Mouse (Mus musculus) hindbrain, embryonic 11.5 days (tissue): ENCODE measurements around the gene Cxcr3. TPM values are rescaled to one million over a fixed set of nuclear protein-coding genes. Genes with fewer than 3 reads are reported as not detected.

ENCODE experiments used
- ATAC-seq: fragments of 200-750 bp; cut with Nextera tagmentation; 2 replicates; pipeline ENCODE4 v1.8.0; 2017; ENCODE audit warnings: mild to moderate bottlenecking, moderate TSS enrichment, moderate library complexity; ENCODE audit not compliant: low FRiP score
- DNase-seq: peaks from one replicate; pipeline ENCODE4 v3.0.0-alpha.2; 2015; ENCODE audit warnings: low spot score
- H3K27ac ChIP-seq: fragments of 300-500 bp; sonication (generic); 2 replicates; pipeline ENCODE4 v1.5.1; 2014; ENCODE audit warnings: mild to moderate bottlenecking, low read depth, low read length
- H3K27me3 ChIP-seq: fragments of 300-500 bp; sonication (generic); 2 replicates; pipeline ENCODE4 v1.6.1; 2014; ENCODE audit warnings: mild to moderate bottlenecking, low read length, moderate library complexity, mixed read lengths; ENCODE audit not compliant: control insufficient read depth, insufficient read depth
- H3K36me3 ChIP-seq: fragments of 300-500 bp; sonication (generic); 2 replicates; pipeline ENCODE4 v1.6.1; 2014; ENCODE audit warnings: mild to moderate bottlenecking, low read length, moderate library complexity, mixed read lengths; ENCODE audit not compliant: control insufficient read depth, insufficient read depth
- H3K4me1 ChIP-seq: fragments of 300-500 bp; sonication (generic); replicated peaks from 2 replicates; pipeline ENCODE4 v1.6.1; 2014; ENCODE audit warnings: low read length, mixed read lengths; ENCODE audit not compliant: control insufficient read depth, insufficient read depth
- H3K4me2 ChIP-seq: fragments of 300-500 bp; sonication (generic); replicated peaks from 2 replicates; pipeline ENCODE4 v1.6.1; 2014; ENCODE audit warnings: mild to moderate bottlenecking, low read depth, low read length
- H3K4me3 ChIP-seq: fragments of 300-500 bp; sonication (generic); 2 replicates; pipeline ENCODE4 v1.5.1; 2014; ENCODE audit warnings: low read depth, low read length
- H3K9ac ChIP-seq: fragments of 300-500 bp; sonication (generic); 2 replicates; pipeline ENCODE4 v1.6.1; 2014; ENCODE audit warnings: low read depth, low read length
- H3K9me3 ChIP-seq: fragments of 300-500 bp; sonication (generic); 2 replicates; pipeline ENCODE4 v1.6.1; 2016; ENCODE audit warnings: low read length; ENCODE audit not compliant: control insufficient read depth
- WGBS: fragments of 180-500 bp; shearing (Covaris S2); extraction: QIAGEN DNeasy Blood & Tissue Kit; methylation state at CpG from one replicate; pipeline ENCODE4 v1.1.7; 2014; 5-methylcytosine and 5-hydroxymethylcytosine counted together
- polyA plus RNA-seq: library from polyadenylated mRNA; unstranded; fragments of >200 nt; fragmentation: Nextera tagmentation; extraction: Ambion mirVana; gene quantifications from 2 replicates; pipeline ENCODE4 v1.2.1, GENCODE M21; 2014

Cxcr3 gene
- polyA plus RNA-seq, 1 experiment from 2014 or later = 0.28 TPM

DNA sequence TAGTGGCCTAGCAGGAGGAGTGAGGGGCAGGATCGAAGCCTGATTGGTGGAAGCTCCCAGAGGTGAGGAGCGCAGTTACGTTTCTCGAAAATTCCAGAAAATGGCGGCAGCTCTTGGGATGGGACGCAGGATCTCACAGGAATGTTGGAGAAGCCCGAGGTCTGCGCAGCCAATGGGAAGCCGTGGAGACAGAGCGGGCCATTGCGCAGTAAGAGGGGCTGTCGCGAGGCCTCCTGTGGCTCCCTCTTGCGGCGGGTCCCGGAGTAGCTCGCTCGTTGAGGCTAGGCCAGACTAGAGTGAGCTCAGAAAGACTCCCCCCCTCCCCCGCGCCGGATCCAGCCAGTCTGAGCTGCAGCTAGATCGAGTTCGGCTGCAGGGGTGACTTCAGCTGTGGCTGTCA is 35.8 kb downstream of the Cxcr3 start:
- WGBS = 56% methylated on average over 23 of the region's 23 CpGs
- DNase-seq = no peak
- H3K36me3 ChIP-seq = no peaks in the 10 kb centered on the region

GRCm38 (mm10) chrX:101697537-101697936 is 36.5 kb downstream of the Cxcr3 start:
- ATAC-seq (no peak), DNase-seq (no peak)
- Histone ChIP-seq H3K9me3 (peaks cover 2% of the 10 kb centered on the region; the same call in 1 of the 2 replicates), H3K27me3 (no peaks in the 10 kb centered on the region), H3K4me2 (no peak overlapping the region), H3K9ac (no peak overlapping the region), H3K27ac (no peak overlapping the region), H3K4me1 (no peaks in the 10 kb centered on the region), H3K36me3 (no peaks in the 10 kb centered on the region), H3K4me3 (no peak overlapping the region)
- 73% methylated on average over 32 of the region's 54 CpGs for WGBS

More for the DNA sequence above, 35.8 kb downstream of the Cxcr3 start:
- no peak for ATAC-seq
- Histone ChIP-seq H3K9ac (no peak overlapping the region), H3K9me3 (peaks cover 2% of the 10 kb centered on the region; the same call in 1 of the 2 replicates), H3K27me3 (no peaks in the 10 kb centered on the region), H3K4me1 (no peaks in the 10 kb centered on the region), H3K4me3 (no peak overlapping the region), H3K27ac (no peak overlapping the region), H3K4me2 (no peak overlapping the region)

DNA sequence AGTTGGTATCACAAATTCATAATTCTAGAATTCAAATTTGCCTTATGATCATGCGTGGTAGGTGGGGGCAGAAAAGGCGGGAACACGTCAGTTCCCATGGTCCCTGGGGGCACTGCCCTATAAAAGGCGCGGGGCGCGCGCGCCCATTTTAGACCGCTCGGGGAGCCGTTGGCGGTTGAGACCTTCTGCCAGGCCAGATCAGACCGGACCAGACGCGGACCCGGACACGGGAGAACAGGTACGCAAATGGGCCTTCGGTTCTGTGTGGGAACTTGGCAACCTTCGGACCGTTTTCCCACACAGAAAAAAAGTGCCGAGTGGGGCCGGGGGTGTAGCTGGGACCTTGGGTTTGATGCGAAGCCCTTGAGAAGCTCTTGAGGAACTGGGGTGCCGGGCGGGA is 38.4 kb downstream of the Cxcr3 start:
- WGBS = 92% methylated on average over 27 of the region's 27 CpGs
- peaks cover 2% of the 10 kb centered on the region; the same call in 1 of the 2 replicates for H3K9me3 ChIP-seq
- H3K4me1 ChIP-seq = no peaks in the 10 kb centered on the region
- no peaks in the 10 kb centered on the region for H3K27me3 ChIP-seq
- no peak overlapping the region for H3K4me2 ChIP-seq
- no peaks in the 10 kb centered on the region for H3K36me3 ChIP-seq
- H3K9ac ChIP-seq = no peak overlapping the region
- H3K27ac ChIP-seq = no peak overlapping the region
- no peak overlapping the region for H3K4me3 ChIP-seq
- no peak for ATAC-seq
- DNase-seq = no peak

Other genes with a start within 250 kb of the Cxcr3 start
- 21.9 and 26.4 TPM in 2 replicates for gene Taf1, start 201.5 kb downstream of the Cxcr3 start, polyA plus RNA-seq
- 244 and 256 TPM in 2 replicates for gene Ogt, start 94.2 kb downstream of the Cxcr3 start, polyA plus RNA-seq
- not detected in 2 replicates for gene Gm4779, start 60.2 kb upstream of the Cxcr3 start, polyA plus RNA-seq
- 0.10 TPM in 1 of 2 replicates, not detected in the other for gene 8030474K03Rik, start 60.4 kb upstream of the Cxcr3 start, polyA plus RNA-seq
- gene Nhsl2, start 115.1 kb upstream of the Cxcr3 start, polyA plus RNA-seq = 9.7 and 11.8 TPM in 2 replicates